Mouse (Mus musculus) liver, embryonic 14.5 days (tissue): ENCODE measurements around the gene Acot11.

Source experiments
- CTCF ChIP-seq: IDR thresholded peaks from 2 replicates; pipeline ENCODE4 v1.5.1; 2016; ENCODE audit warnings: antibody characterized with exemption, low read depth, control low read depth
- EP300 ChIP-seq: IDR thresholded peaks from 2 replicates; pipeline ENCODE4 v1.6.1; 2016; ENCODE audit warnings: antibody characterized with exemption, low read depth

GRCm38 (mm10) chr4:106751726-106752125 is 53.1 kb downstream of the Acot11 start:
- no peak for TF ChIP-seq CTCF
- no peak for TF ChIP-seq EP300
